Mouse (Mus musculus) layer of hippocampus, adult 9-10 months (tissue): ENCODE measurements around the gene Ccdc188.

Source experiments
- DNase-seq: peaks from one replicate; pipeline ENCODE4 v3.0.0; 2022; ENCODE audit warnings: low spot score

Ccdc188 gene

DNA sequence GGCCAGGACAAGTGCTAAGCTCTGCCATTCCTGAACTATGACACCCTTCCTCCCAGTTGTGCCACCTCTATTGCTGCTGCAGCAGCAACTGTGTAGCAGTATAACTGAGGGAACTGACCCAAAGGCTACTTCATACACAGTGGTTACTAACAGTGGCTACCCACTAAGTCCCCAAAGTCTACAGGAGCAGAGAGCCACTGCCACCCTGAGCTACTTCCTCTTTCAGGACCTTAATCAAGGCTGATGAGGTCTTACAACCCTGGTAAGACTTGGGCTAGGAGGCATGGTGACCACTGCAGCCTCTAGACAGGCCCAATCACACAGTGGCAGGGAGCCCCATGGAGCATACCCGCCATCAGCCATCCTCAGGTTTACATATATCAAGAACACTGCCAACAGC, 15.6 kb upstream of the Ccdc188 start:
- no peak for DNase-seq

DNA sequence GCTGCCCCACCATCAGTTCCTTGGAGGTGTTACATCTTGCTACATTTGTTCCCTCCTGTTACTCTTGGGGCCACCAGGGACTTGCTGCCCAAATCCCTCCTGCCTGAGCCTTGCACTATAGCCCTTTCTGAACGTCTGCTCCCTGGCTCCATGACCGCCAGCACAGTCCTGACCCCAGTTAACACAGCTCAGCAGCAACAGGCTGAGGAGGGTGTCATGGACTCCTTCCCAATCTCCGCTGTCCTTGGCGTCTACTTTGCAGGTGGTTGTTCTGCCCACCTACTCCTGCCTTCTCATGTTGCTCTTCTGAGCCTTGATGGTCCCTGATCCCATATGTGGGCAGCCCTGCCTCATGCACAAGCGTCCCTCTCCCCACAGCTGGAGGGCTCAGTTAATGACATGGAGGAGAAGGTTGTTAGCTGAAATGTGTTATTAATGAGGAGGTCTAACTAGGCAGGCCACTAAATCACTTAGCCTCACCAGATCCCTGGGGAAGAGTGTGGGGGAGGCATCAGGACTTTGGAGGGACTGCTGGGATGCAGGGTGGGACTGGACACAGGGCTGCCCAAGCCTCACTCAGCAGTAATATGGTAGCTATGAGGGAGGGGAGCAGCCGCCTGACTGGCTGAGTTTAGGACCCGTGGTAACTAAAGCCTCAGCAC, 14.1 kb upstream of the Ccdc188 start:
- DNase-seq = no peak

DNA sequence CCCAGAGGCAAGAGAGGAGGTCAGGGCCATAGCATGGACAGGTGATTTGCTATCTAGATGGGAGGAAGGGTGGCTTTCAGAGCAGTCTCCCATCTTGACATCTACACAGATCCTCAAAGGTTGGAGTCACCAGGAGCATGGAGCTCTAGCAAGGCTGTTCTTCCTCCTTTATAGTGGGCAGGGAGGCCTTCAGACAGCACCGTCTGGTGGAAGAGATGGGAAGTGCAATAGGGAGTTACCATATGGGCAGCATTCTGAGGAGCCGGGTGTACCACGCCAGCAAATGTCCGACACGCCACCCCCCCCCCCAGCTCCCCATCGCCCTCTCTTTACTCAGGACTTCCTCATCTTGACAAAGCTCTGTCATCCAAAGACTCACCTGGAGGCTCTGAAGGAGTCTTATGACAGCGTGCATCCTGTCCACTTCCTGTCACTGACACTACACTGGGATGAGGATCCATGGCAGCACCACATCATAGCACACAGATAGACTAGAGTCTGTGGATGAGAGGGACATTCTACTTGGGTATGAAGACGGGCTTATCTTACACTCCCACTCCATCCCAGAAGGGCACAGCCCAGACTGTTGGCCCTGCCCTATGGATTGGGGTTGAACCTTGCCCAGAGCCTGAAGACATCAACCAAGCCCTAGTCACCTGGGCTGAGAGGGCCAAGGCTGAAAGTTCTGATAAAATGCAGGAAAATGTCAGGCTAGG, 6.8 kb upstream of the Ccdc188 start:
- peak; percentile 88 for DNase-seq

DNA sequence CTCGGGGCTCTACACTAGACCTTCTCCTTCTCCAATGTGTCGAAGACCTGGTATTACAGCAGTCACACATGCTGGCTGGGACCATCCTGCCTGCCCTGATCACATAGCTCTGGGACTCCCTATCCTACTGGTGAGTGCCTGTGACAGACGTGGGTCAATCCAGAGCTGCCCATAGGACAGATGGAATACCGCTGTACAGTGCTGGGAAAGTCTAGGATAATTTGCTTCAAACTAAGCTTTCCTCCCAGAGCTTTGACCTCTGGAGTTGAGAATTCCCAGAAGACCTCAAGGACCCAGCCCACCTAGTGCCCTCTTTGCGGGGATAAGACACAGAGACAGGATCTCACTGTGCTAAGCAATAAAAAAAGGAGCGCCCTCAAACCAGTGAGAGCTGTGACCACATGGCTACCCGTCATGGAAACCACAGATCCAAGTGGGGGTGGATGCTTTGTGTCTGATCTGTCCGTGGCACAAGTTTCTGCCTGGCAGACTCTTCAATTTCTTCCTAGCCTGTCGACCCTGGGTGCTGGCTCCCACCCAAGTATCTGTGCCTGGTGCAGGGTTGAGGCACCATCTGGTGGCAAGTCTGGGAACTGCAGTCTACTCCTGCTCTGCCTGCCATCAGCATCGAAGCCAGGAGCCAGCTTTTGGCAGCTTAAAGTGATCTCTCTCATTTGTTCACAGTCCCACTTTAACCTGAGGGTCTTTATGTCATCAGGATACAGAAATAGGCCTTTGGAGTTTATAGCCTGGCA, 6.1 kb upstream of the Ccdc188 start:
- DNase-seq = peak; percentile 93

DNA sequence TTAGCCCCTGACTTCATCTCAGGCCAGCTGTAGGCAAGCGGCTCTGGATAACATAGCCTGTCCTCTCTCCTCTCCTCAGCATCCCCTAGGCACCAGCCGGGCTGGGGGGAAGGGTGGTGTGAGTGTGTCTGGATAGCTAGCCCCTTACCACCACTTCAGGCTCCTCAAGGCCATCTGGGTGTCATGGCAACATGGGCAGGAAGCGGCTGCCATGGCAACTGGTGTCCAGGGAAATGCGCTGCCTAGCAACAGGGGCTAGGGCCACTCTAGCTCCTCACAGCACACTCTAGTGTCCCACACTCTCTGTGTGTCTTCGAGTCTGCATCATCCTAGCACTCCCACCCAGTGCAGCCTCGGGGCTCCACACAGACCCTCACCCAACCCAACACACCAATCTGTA, 4.0 kb upstream of the Ccdc188 start:
- DNase-seq = no peak

DNA sequence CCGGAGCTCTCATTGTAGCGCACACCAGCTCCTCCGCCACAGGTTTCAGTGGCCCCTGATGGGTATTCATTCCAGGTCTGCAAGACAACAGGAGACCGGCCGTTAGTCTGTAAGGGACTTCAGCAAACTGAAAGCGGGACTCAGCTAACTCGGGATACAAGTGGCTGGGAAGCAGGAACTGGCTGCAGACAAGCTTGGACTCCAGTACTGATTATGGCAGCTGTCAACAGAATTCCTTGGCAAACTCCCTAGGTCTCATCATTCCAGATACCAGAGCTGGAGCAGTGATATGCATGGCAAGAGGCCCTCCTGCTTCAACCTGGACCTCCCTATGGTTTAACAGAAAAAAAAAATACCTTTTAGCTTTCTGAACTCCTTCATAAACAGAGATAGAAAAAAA, 2.8 kb upstream of the Ccdc188 start:
- DNase-seq = no peak

DNA sequence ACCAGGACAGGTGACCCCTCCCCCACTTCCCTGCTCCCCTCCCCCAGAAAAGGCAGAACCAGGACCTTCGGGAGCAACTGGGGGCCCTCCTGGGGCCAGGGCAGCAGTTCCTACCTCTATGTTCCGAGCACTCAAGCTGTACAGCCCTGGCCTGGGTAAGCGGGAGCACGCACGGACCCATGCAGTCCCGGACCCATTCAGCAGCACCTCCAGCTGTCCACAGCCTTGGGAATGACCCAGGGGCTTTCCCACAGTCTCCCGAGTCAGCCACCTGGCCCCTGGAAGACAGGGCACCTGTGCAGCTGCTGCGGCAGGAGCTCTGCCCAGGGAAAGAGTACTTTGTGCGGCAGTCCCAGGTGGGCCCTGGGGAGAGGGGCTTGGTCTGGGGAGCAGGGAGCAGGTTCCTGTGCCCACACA, 909 bp downstream of the Ccdc188 start:
- DNase-seq = no peak

DNA sequence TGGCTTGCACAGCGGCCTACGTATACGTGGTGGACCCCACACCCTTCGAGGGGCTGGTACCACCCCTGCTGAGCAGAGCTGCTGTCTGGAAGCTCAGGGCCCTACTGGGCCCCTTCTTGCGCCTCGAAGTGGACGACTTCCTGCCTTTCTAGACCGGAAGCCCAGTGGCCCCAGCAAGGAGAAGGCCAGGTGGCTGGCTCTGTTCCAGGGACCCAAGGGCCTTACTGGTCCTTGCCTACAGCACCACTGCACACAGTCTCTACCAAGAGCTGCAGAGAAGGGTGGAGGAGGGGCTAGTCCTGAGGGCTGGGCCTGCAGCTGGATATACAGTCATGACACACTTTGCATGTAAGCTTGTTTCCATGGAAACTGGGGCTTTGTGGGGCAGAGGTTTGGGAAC, 2.3 kb downstream of the Ccdc188 start:
- DNase-seq = no peak

DNA sequence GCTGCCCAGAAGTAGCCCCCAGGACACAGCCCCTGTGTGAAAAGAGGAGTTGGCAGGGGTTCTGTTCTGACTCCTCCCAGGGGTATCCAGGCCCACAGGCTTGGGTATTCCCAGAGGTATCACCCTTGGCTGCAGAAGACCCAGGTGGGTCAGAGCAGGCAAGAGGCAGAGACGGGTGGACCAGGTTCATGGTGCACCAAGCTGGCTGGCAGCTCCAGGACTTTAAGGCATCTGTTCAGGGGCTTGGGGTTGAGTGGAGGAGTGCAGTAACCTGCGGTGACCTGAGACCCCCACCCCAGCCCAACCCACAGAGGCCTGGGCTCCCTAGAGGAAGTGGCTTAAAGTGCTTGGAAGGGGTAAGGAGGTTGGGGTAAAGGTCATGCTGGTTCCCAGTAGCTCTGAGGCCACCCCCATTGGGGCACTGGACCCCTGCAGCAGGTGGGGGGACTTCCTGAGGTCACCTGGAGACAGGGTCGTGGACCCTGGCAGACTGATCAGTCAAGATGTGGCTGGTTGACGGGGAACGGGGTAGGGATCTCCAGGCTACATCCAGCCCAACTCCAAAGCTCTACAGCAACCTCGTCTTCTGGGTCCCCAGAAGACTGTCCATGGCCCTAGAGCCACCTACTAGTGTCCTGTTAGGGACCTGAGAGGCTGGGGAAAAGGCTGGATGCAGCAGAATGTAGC, 3.3 kb downstream of the Ccdc188 start:
- DNase-seq = no peak

DNA sequence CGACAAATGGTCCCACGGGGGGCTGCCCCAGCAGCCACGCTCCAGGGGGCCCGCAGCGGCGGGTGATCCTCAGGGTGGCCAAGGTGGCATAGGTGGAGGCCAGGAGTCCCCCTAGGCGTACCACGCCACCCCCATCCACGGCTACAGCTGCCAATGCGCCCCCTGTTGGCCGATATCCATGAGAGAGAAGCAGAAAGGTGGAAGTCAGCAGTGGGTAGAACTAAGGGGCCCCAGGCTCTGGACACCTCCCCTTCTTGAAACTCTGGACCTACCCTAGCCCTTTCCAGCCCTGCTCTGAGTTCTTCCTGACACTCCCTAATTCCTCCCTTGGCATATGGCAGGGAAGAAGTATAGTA, 3.8 kb downstream of the Ccdc188 start:
- DNase-seq = no peak

DNA sequence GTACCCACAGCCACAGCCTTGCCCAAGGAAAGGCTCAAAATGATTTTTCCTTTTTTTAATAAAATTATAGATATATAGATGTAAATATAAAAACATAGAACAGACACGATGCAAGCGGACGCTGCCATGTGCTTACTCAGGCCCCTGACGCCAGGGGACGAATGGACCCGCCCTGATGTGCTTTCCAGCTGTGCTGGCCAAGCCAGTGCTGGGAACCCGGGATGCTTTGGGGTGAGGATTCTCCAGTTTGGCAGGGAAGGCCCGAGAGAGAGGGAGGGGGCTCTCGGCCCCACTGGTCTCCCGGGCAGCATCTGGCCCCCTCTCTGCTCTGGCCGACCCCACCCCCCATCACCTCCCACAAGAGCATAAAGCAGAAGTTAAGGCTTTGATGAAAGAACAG, 4.5 kb downstream of the Ccdc188 start:
- DNase-seq = no peak

DNA sequence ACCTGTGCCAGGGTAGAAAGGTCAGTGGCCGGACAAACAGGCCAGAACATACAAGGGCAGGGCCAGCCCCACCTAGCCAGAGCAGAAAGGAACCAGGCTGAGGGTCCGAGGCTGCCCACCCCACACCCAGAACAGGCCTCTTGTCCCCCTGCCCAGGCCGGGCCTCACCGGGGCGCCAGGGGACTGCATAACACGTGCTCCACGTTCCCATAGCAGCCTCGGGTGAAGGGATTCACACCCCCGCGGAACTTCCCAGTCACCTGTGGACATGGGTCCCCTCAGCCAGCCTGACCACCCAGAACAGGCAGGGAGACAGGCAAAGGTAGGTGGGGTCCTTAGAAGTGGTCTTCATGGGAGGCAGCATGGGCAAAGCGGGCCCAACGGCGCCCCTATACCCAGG, 9.5 kb downstream of the Ccdc188 start:
- no peak for DNase-seq

DNA sequence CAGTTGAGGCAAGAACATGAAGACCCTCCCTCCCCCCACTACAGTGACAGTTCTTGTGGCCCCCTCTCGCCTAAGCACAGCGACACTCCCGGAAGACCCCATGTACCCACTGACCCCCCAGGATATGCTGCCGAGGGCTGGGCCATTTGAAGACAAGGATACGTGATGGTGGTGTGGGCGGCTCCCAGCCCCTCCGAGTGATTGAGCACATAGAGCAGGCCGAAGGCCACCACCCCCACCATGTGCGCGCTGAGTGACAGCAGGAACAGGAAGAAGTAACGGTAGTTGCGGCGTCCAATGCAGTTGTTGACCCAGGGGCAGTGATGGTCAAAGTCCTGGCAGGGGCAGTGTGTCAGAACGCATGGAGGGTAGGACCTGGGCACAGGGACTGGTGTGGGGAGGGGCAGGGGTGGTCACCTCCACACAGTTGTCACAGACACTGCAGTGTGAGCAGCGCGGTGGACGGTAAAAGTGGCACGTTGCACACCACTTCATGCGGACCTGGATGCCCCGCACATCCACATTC, 10.3 kb downstream of the Ccdc188 start:
- DNase-seq = no peak

DNA sequence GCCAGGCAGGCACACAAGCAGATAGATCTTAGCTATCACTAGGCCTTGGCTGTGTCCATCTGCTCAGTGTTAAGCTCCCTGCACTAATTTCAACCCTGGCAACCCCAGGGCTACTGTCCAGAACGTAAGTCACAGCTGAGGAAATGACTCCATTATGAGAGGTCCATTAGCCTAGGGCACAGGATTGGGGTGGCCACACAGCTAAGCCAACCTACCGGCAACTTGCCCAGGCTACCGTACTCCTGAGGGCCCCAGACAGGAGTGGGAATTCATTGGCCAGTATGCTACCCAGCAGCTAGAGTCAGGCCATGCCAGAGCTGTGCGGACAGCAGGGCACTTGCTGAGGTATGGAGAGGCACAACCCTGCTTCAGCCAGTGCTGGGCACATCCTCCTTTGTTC, 11.2 kb downstream of the Ccdc188 start:
- DNase-seq = no peak

DNA sequence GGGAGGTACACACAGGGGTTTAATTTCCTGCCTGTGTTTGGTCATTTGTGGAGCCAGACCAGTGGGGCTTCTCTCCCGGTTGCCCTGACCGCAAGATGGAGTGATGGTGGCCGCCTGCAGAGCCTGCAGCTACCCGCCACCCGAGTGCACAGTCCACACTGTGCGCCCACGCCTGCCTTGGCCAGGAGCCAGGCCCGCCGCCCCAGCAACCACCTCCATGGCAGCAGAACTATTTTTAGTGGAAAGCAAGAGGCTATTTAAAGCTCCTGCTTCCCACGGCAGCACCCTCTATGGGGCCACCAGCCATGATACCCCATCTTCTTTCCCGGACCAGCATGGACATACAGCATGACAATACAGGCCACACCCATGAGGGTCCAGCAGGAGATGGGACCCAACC, 11.9 kb downstream of the Ccdc188 start:
- DNase-seq = peak; percentile 68

DNA sequence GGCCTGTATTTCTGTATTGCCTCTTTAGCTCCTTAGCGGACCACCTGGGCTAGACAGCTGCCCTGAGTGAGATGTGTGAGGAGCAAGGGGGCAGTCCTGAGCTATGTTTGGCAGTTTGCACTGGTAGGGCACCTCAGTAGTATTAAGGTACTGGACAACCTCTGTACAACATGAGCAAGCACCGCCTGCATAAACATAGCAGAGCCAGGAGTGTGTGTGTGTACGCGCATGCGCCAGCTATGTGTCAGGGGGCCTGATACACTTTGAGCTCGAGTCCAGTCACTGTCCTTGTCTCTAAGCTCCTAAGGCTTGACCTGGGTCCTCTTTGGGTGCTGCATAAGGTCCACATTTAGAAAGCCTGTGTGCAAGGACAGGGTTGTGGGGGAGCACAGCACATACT, 12.9 kb downstream of the Ccdc188 start:
- no peak for DNase-seq

DNA sequence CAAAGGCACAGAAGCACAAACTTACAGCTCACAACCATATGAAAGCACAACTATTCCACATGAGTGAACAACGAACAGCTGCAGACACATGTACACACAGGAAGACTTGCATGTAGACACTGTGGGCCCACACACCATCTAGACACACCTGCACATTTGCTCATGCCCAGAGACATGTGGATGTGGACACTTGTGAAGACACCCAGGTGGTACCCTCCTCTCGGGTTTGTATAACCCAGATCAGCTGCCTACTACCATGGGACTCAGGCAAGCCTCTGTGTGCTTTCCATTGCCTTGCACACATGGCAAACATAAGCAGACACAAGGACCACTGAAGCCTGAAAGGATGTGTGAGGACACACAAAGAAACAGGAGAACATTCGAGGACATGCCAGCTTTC, 13.4 kb downstream of the Ccdc188 start:
- DNase-seq = no peak

DNA sequence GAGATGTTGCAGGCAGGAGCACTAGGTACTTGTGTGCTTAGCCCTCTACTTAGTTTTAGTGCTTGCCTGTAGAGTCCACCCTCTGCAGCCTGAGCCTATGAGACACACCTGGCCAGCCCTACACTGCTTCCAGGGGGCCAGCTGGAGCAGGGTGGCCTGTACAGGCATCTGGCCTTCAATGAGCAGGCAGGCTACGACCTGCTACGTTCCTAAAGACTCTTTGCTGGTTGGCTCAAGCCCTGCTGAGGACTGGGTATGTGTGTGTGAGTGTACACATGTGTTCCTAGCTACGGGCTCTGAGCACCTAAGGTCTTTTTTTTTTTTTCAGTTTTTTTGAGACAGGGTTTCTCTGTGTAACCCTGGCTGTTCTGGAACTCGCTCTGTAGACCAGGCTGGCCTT, 13.8 kb downstream of the Ccdc188 start:
- no peak for DNase-seq

DNA sequence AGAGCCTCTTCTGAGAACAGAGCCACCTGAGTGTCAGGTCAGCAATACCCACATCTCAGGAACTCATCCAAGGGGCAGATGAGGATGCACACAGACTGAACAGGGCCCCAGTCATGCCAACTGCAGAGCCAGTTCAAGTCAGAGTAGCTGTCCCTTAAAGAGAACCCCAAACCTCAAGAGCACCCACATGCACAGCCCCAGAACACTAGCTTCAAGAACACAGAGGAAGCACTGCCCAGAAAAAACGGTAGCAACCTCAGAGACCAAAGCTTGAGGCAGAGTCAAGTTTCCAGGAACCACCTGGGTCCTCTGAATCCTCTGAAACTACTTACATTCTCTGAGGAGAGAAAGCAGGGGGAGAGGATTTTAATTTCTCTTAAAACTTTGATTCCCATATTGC, 15.8 kb downstream of the Ccdc188 start:
- no peak for DNase-seq

DNA sequence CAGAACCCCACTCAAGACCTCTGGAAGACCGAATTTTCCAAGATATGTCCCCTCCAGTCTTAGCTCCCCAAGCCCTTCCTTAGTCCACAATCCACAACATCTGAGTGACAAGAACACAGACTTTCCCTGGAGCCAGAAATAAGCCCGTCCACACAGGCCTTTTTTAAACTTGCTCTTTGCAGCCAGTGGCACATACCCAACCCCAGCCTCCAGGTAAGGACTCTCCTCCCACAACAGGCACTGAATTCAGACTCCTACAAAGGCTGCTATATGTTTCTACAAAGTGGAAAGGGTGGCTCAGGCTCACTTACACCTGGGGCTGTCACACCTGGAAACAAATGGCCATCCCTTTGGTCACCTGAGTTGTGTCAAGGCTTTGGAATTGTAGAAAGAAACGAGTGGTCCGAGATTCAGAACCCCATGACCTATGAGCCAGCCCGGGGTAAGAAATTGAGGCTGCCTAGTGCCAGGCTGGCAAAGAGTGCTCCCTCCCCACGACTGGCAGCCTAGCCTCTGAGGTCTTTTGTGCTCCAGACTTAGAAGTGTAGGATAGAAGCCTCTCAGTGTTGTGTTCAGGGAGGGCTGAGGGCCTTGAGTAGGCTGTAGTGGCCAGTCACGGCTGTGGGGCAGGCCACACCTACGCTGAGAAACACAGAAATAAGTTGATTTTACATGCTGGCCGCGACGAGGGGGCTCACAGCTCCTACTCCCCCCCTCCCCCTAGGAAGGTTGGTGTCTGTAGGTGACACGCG, 16.4 kb downstream of the Ccdc188 start:
- no peak for DNase-seq

DNA sequence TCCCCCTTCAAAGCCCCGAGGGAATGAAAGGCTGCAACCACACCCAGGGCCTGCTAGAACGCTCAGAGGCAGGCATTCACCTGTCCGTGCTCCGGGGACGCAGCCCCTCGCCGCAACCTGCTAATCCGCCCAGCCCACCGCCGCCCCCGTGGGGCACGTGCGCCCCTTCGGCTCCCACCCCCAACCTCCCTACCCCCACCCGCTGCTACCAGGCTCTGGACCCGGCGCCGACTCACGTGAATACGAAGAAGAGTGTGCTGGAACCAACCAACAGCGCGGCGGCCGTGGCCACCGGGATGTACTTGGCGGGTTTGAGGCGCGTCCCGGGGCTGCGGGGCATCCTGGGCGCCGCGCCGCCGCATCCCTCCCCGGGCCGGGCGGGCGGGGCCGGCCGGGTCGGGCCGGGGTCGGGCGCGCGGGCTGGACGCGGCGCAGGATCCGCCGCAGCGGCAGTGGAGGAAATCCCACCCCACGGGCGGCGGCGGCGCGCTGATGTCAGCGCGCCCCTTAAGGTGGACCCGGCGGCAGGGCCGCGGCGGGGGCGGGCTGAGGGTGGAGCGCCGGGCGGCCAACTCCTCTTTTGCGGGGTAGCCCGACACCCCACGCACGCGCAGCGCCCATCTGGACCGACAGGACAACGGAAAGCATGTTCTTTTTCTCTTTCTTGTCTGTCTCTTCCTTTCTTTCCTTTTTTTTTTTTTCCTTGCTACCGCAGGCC, 17.2 kb downstream of the Ccdc188 start, which contains the start of gene Zdhhc8:
Zdhhc8 (minus strand) TSS at position 466 of the 718 bp plus-strand sequence.
- DNase-seq = no peak
